Mouse (Mus musculus) left cerebral cortex, postnatal 14 days (tissue): ENCODE measurements around the gene Zfp574. TPM values are rescaled to one million over a fixed set of nuclear protein-coding genes. Genes with fewer than 3 reads are reported as not detected.
A peak's percentile ranks its signal among the peaks of the same experiment; 100 is the strongest.

Experiments
- DNase-seq, 2 experiments: peaks; one replicate each; pipeline ENCODE4 v3.0.0; 2021 to 2022; ENCODE audit warnings: low spot score in 2 of 2, mixed read lengths in 1 of 2
- intact Hi-C: fragments of 180-260 bp; cut with DNase I; formaldehyde crosslinking; loops from one replicate; pipeline ENCODE4 v1.15.1; 2025
- total RNA-seq, 2 experiments: library from RNA; stranded (reverse); gene quantifications; 2 replicates each; pipeline ENCODE4 v1.2.3; 2021

Gene Zfp574
- total RNA-seq, 2 experiments from 2014 or later: 28.1 to 30.0 TPM

DNA sequence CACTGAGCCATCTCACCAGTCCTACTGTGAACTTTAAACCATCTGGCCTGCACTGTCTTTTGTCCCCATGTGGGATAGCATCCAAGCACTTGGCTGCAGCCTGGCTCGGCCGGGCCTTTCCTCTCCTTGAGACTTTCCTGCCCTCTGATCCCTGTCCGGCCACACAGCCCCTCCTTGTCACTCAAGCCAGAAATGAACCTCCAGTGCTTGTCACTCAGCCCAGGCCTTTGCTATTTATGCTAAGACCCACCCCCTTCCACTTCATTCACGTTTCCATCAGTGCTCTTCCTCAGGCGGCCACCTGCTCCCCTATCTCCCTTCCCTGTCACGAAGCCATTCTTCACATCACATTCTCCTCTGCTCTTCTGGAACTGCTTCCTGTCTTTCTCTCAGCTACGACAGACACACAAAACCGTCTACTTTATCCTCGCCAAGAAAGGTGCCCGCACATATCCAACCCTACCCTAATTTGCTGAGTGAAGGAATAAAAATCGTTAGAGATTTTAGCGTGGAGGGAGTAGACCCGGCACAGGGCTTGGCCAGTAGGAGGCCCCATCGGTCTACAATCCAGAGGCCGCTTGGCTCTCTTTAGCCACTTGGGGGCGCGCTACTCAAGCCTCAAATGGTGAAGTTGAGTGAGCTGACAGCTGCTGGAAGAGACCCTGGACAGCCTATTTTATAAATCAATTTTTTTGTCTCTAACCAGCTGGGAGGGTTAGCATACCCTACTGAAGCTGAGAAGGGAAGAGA, 33.2 kb downstream of the Zfp574 start:
- peak; percentile 89 to 91 for DNase-seq
- intact Hi-C loops: loop anchor here (5.0 kb wide), 1 partner anchor 82 kb away; no protein-coding TSS in a partner anchor

GRCm38 (mm10) chr7:25106790-25107502, 34.6 kb downstream of the Zfp574 start:
- intact Hi-C loops: loop anchor here (5.0 kb wide), 1 partner anchor 80 kb away; no protein-coding TSS in a partner anchor
- no peak for DNase-seq

DNA sequence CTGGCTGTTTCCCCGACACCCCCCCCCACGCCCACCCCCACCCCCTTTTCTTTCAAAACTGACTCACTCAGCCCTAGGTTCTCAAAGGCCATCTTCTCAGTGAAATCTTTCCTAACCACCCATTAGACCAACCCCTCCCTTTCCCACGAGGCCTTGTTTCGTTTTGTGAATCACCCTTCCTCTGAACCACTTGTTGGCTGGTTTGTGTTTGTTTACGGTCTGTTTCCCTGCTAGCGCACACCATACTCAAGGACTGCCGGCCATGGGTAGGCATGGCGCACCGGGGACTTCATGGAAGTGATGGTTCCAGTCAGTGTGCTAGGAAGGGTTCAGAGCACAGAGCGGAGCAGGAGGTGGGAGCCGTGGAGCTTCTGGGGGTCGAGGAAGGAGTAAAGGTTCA, 37.0 kb downstream of the Zfp574 start:
- intact Hi-C loops: loop anchor here (5.0 kb wide), 1 partner anchor 78 kb away; no protein-coding TSS in a partner anchor
- DNase-seq: no peak

- DNase-seq: no peak
- intact Hi-C loops: no loop called here
Measured at GRCm38 (mm10) chr7:25110336-25110735, 38.0 kb downstream of the Zfp574 start.

- DNase-seq: peak in 1 of 2 experiments; percentile 44
- intact Hi-C loops: no loop called here
Measured at GRCm38 (mm10) chr7:25112178-25112955, 40.0 kb downstream of the Zfp574 start.

DNA sequence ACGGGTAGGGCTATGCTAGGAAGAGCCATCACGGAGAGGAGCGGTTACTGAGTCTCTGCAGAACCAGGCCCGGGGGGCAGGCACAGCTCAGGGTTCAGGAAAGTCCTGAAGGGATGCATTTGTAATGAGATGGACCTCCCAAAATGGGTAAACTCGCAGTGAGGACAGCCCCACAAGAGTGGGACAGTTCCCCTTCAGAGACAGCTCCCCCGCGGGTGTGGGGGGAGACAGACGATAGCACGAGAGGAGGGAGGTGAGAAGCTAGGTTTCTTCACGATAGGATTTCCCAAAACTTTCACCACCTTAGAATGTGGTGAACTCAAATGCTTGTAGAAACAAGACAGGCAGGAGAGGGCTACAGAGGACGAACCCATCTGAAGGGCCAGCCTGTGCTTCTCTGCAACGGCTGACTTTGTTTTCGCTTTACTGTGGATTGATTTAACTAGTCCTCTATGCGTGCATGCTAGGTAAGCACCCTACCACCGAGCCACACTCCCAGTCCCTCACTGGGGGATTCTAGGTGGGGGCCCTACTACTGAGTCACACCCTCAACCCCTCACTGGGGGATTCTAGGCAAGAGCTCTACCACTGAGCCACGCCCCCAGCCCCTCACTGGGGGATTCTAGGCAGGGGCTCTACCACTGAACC, 40.7 kb downstream of the Zfp574 start:
- intact Hi-C loops: no loop called here
- DNase-seq: no peak

DNA sequence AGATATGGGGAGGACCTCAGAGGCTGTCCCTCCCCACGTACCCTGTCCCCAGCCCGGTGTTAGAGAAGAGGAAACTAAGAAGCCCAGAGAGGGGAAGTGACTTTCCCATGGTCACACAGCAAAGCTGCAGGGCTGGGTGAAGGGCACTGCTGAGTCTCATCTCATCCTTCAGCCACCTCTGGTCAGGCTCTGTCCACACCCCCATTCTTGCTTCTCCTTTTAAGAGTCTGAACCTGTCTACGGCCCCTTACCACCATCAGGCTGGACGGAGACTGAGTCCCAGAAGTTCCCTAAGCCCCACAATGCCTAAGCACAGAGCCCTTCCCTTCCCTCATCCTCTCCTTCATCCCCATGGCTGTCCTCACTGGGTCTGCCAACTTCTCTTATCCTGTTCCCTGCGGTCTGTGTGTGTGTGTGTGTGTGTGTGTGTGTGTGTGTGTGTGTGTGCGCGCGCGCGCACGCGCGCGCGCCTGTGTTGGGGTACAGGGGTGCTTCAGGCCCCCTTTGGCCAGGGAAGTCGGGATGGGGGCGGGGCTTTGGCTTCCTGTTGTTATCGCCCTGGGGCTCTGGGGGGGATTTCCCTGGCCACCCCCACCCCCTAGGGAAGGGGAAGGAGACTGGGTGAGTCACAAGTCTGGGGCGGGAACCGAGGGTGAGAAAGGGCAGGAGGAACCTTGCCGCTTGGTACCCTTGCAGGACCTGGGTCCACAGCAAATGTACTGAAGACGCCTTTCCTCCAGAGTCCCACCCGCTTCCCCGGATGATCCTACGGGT, 47.9 kb downstream of the Zfp574 start:
- DNase-seq: peak; percentile 49 to 54
- intact Hi-C loops: no loop called here

DNA sequence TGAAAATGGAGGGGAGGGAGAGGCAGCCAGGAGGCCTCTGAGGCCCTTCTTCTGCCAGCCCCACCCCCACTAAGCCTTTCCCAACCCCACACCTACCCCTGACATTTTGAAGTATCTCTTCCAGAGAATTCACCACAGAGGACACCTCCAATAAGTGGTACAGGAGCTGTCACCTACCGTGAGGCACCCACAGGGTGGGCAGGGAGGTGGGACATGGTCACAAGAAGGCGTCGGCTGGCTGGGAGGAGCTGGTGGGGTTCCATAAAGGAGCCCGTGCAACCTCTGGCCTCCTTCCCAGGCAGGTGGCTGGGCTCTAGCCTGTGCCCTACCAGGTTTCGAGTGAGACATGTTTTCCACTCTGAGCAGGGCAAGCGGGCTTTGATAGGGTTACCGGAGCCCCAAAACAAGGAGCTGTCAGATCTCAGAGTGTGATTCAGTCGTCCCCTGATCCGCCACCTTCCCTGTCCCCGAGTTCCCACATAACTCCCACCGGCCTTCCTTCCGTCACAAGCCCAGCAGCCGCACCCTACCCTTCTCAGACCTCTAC, 48.9 kb downstream of the Zfp574 start:
- DNase-seq: no peak

GRCm38 (mm10) chr7:25125716-25126281, 53.4 kb downstream of the Zfp574 start:
- intact Hi-C loops: no loop called here
- no peak for DNase-seq

More for the DNA sequence above, 48.9 kb downstream of the Zfp574 start:
- intact Hi-C loops: no loop called here

DNA sequence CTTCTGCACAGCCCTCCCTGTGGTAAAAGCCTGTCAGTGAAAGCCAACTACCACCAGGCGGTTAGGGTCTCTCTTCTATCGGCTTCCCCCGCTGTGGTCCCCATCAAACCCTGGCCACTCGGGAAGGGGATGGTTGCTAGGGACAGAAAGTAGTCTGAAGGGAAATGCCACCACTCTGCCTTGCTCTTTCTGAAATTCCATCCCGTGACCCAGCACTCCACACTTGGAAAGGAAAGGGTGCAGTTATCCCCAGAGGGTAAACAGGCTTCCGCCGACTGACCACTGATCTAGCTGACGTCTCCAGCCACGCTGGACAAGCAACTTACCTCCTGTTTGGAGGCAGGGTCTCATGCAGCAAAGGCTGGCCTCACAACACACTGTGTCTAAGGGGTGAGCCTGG, 55.6 kb downstream of the Zfp574 start:
- DNase-seq: no peak
- intact Hi-C loops: no loop called here

GRCm38 (mm10) chr7:25129390-25129979, 57.1 kb downstream of the Zfp574 start:
- peak in 1 of 2 experiments; percentile 40 for DNase-seq
- intact Hi-C loops: no loop called here

- no peak for DNase-seq
- intact Hi-C loops: no loop called here
Measured at GRCm38 (mm10) chr7:25130565-25130964, 58.2 kb downstream of the Zfp574 start.

GRCm38 (mm10) chr7:25131247-25131646, 58.9 kb downstream of the Zfp574 start:
- DNase-seq: no peak
- intact Hi-C loops: no loop called here

GRCm38 (mm10) chr7:25132318-25132960, 60.1 kb downstream of the Zfp574 start:
- DNase-seq: no peak

More at GRCm38 (mm10) chr7:25132318-25132960, 60.1 kb downstream of the Zfp574 start:
- intact Hi-C loops: no loop called here
